Comparison of ENCODE assay signal across 8 mouse cellular contexts in genomic region chr5:65765635-65765911, GRCm38 (mm10). TPM values are rescaled to one million over a fixed set of nuclear protein-coding genes. Genes with fewer than 3 reads are reported as not detected.
DNase-seq lines count a peak whose midpoint lies in the region; ATAC-seq lines count a peak whose summit lies in the region.

No protein-coding gene starts in this region.

- ATAC-seq in erythroblast, adult 5-6 weeks (replicated peaks; ENCODE audit: low FRiP score, poor library complexity, severe bottlenecking) = no peak
- no peak for ATAC-seq in forebrain, embryonic 14.5 days
- ATAC-seq in liver, embryonic 12.5 days = no peak

- peaks cover 13% of the 10 kb centered on the region for H3K36me3 ChIP-seq in erythroblast, embryonic 14.5 days (ENCODE audit: control insufficient read depth)
- H3K36me3 ChIP-seq in forebrain, embryonic 14.5 days (ENCODE audit: control insufficient read depth, insufficient read depth, low read length) = no peaks in the 10 kb centered on the region
- H3K36me3 ChIP-seq in liver, embryonic 12.5 days = peaks cover 11% of the 10 kb centered on the region

- peak overlapping the region; percentile 84 for H3K4me2 ChIP-seq in forebrain, embryonic 14.5 days (ENCODE audit: low read length)
- peak overlapping the region; percentile 96 for H3K4me2 ChIP-seq in liver, embryonic 12.5 days

- H3K4me1 ChIP-seq in erythroblast, embryonic 14.5 days (ENCODE audit: control insufficient read depth) = peaks cover 38% of the 10 kb centered on the region
- H3K4me1 ChIP-seq in forebrain, embryonic 14.5 days (ENCODE audit: control insufficient read depth, insufficient read depth, low read length) = peaks cover 4% of the 10 kb centered on the region; the same call in 1 of the 2 replicates
- H3K4me1 ChIP-seq in liver, embryonic 12.5 days = peaks cover 36% of the 10 kb centered on the region

- peak overlapping the region; percentile 100 for H3K9ac ChIP-seq in forebrain, embryonic 14.5 days (ENCODE audit: low read length)
- peak overlapping the region; percentile 95 for H3K9ac ChIP-seq in liver, embryonic 12.5 days

- H3K27me3 ChIP-seq in erythroblast, embryonic 14.5 days (ENCODE audit: control insufficient read depth) = no peaks in the 10 kb centered on the region
- H3K27me3 ChIP-seq in forebrain, embryonic 14.5 days (replicated peaks; ENCODE audit: control insufficient read depth, insufficient read depth, low read length) = no peaks in the 10 kb centered on the region
- no peaks in the 10 kb centered on the region for H3K27me3 ChIP-seq in liver, embryonic 12.5 days (replicated peaks)

- peak; percentile 55 for DNase-seq in A20 (ENCODE audit: low read depth, low spot score)
- DNase-seq in forebrain, embryonic 14.5 days (ENCODE audit: low spot score) = no peak
- DNase-seq in spleen, adult 18-20 months = no peak
- DNase-seq in frontal cortex, adult 2 months (ENCODE audit: extremely low spot score in 1 of 2, low spot score in 1 of 2) = no peak
- no peak for DNase-seq in retina, postnatal 1 day

- H3K4me3 ChIP-seq in erythroblast, embryonic 14.5 days (replicated peaks) = peak overlapping the region; percentile 95
- H3K4me3 ChIP-seq in forebrain, embryonic 14.5 days (ENCODE audit: low read depth, low read length) = peak overlapping the region; percentile 94
- H3K4me3 ChIP-seq in liver, embryonic 12.5 days = peak overlapping the region; percentile 81

- H3K9me3 ChIP-seq in erythroblast, embryonic 14.5 days (ENCODE audit: control insufficient read depth, low read length) = no peaks in the 10 kb centered on the region
- no peaks in the 10 kb centered on the region for H3K9me3 ChIP-seq in forebrain, embryonic 14.5 days (replicated peaks; ENCODE audit: control insufficient read depth, low read length)
- H3K9me3 ChIP-seq in liver, embryonic 12.5 days (replicated peaks) = no peaks in the 10 kb centered on the region

- H3K27ac ChIP-seq in forebrain, embryonic 14.5 days (ENCODE audit: low read depth, low read length) = 0 out of 2 replicates have a peak overlapping the region, but pooled peaks have one; percentile 9
- 0 out of 2 replicates have a peak overlapping the region, but pooled peaks have one; percentile 27 for H3K27ac ChIP-seq in liver, embryonic 12.5 days

- 55% methylated on average over 5 of the region's 5 CpGs for WGBS in forebrain, embryonic 14.5 days
- 67% methylated on average over 5 of the region's 5 CpGs for WGBS in liver, embryonic 12.5 days (ENCODE audit: insufficient replicate concordance)

RNA-seq across cellular contexts. Expression of gene N4bp2, which starts 2.3 kb away (rescaled TPM):
- 0.20 and 0.42 TPM in 2 replicates for polyA plus RNA-seq in erythroblast, embryonic 14.5 days (2012)
- total RNA-seq in erythroblast, adult 5-6 weeks (2015; ENCODE audit: low replicate concordance) = 6.0 and 23.2 TPM in 2 replicates
- 14.5 and 18.7 TPM in 2 replicates for total RNA-seq in erythroblast, adult 5-6 weeks (2017; ENCODE audit: low replicate concordance)
- polyA plus RNA-seq in forebrain, embryonic 14.5 days (2014; fragmentation: Nextera tagmentation; extraction: Ambion mirVana) = 22.4 and 29.9 TPM in 2 replicates
- polyA plus RNA-seq in liver, embryonic 12.5 days (2016; fragmentation: Nextera tagmentation; extraction: Ambion mirVana) = 17.9 and 18.5 TPM in 2 replicates
- polyA plus RNA-seq in frontal cortex, adult 2 months (2012; rRNA removed) = 5.9 and 6.9 TPM in 2 replicates
